Mouse (Mus musculus) liver, embryonic 13.5 days (tissue): ENCODE data around the gene Piwil4. TPM values are rescaled to one million over a fixed set of nuclear protein-coding genes. Genes with fewer than 3 reads are reported as not detected.

Experiments used
- ATAC-seq: fragments of 200-750 bp; cut with Nextera tagmentation; 2 replicates; pipeline ENCODE4 v1.8.0; 2017; ENCODE audit warnings: low read depth, mild to moderate bottlenecking, moderate number of reproducible peaks, moderate library complexity
- DNase-seq: peaks from one replicate; pipeline ENCODE4 v3.0.0; 2022
- H3K27ac ChIP-seq: fragments of 300-500 bp; sonication (generic); 2 replicates; pipeline ENCODE4 v1.5.1; 2015; ENCODE audit warnings: moderate library complexity, mild to moderate bottlenecking, inconsistent platforms
- H3K27me3 ChIP-seq: fragments of 300-500 bp; sonication (generic); 2 replicates; pipeline ENCODE4 v1.6.1; 2015; ENCODE audit warnings: mild to moderate bottlenecking, inconsistent platforms
- H3K36me3 ChIP-seq: fragments of 300-500 bp; sonication (generic); 2 replicates; pipeline ENCODE4 v1.6.1; 2015; ENCODE audit warnings: mild to moderate bottlenecking, inconsistent platforms
- H3K4me1 ChIP-seq: fragments of 300-500 bp; sonication (generic); replicated peaks from 2 replicates; pipeline ENCODE4 v1.6.1; 2015; ENCODE audit warnings: inconsistent platforms
- H3K4me2 ChIP-seq: fragments of 300-500 bp; sonication (generic); 2 replicates; pipeline ENCODE4 v1.6.1; 2015; ENCODE audit warnings: inconsistent platforms, mild to moderate bottlenecking, moderate library complexity
- H3K4me3 ChIP-seq: fragments of 300-500 bp; sonication (generic); replicated peaks from 2 replicates; pipeline ENCODE4 v1.5.1; 2015; ENCODE audit warnings: mild to moderate bottlenecking, inconsistent platforms
- H3K9ac ChIP-seq: fragments of 300-500 bp; sonication (generic); 2 replicates; pipeline ENCODE4 v1.6.1; 2015; ENCODE audit warnings: mild to moderate bottlenecking, inconsistent platforms
- H3K9me3 ChIP-seq: fragments of 300-500 bp; sonication (generic); replicated peaks from 2 replicates; pipeline ENCODE4 v1.6.1; 2016; ENCODE audit warnings: inconsistent platforms
- WGBS: fragments of 180-500 bp; shearing (Covaris S2); methylation state at CpG from one replicate; pipeline ENCODE4 v1.1.7; 2015; ENCODE audit not compliant: insufficient replicate concordance; 5-methylcytosine and 5-hydroxymethylcytosine counted together
- polyA plus RNA-seq: library from polyadenylated mRNA; unstranded; fragments of >200 nt; fragmentation: Nextera tagmentation; extraction: Ambion mirVana; gene quantifications from 2 replicates; pipeline ENCODE4 v1.2.1, GENCODE M21; 2015

The Piwil4 gene
- 0.07 and 0.09 TPM in 2 replicates for polyA plus RNA-seq

DNA sequence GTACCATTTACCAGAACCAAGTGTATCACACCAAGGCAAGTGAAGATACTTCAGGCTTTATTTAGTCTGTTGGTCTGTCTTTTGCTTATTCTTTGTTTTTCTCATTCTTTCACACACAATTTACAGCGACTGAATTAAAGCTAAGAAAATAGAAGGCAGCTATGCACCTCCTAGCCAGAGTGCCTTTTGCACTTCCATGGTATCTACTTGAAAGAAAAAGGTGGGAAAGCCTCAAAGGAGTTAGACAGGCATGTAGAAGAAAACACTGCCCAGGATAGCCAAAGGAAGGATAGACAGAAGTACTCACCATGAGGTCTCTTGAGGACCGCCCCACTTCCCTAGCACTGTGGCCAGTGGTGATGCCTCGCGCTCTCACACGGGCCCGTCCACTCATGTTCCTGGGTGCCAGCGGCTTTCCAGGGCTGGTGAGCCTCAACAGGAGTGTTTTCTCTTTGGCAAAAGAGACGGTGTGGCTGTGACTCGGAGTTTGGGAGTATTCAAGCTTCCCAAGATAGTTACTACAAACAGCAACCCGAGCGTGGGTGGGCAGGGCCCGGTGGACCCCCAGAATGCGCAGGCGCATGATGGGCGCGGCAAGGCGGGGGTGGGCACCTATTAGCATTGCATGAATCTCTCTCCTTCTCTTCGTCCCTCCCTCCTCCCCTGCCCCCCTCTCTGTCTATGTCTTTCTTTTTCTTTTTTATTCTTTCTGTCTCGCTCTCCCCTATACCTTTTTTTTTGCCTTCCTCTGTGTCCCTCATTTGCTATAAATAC lies at the start of gene Piwil4:
Piwil4 (minus strand) TSS at position 583 of the 774 bp plus-strand sequence.
- H3K4me2 ChIP-seq = no peak within 1 kb of the TSS
- no peaks in the 10 kb centered on the region for H3K36me3 ChIP-seq
- ATAC-seq = no peak
- no peaks in the 10 kb centered on the region for H3K9me3 ChIP-seq
- H3K9ac ChIP-seq = no peak within 1 kb of the TSS
- 66% methylated on average over 19 of the region's 19 CpGs for WGBS
- H3K27ac ChIP-seq = no peak within 1 kb of the TSS
- no peaks in the 10 kb centered on the region for H3K27me3 ChIP-seq
- no peak within 1 kb of the TSS for H3K4me3 ChIP-seq
- 0 out of 2 replicates have a peak, but pooled peaks cover 5% of the 10 kb centered on the region for H3K4me1 ChIP-seq
- no peak for DNase-seq

DNA sequence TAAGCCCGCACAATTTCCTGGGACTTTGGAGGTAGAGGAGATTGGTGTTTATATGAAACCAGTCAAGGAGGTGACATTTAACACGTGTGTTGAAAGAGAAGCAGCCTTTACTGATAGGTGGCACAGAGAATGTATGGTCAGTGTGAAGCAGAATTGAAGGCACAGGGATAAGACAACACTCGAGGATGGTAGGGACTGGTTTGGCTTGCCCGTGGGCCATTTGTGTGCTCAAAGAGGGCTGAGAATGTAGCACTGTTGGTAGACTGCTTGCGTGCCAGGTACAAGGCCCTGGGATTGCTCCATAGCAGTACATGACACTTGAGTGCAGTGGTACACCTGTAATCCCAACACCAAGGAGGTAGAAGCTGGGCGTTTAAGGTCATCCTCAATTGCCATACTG lies 46.8 kb upstream of the Piwil4 start:
- H3K27ac ChIP-seq = no peak overlapping the region
- ATAC-seq (no peak), DNase-seq (no peak)
- peak overlapping the region; percentile 17; the same call in 1 of the 2 replicates for H3K9ac ChIP-seq
- H3K4me1 ChIP-seq = peaks cover 28% of the 10 kb centered on the region
- no peaks in the 10 kb centered on the region for H3K27me3 ChIP-seq
- WGBS = 81% methylated on average over 6 of the region's 6 CpGs
- peaks cover 63% of the 10 kb centered on the region for H3K36me3 ChIP-seq
- no peak overlapping the region for H3K4me3 ChIP-seq
- no peaks in the 10 kb centered on the region for H3K9me3 ChIP-seq
- no peak overlapping the region for H3K4me2 ChIP-seq

DNA sequence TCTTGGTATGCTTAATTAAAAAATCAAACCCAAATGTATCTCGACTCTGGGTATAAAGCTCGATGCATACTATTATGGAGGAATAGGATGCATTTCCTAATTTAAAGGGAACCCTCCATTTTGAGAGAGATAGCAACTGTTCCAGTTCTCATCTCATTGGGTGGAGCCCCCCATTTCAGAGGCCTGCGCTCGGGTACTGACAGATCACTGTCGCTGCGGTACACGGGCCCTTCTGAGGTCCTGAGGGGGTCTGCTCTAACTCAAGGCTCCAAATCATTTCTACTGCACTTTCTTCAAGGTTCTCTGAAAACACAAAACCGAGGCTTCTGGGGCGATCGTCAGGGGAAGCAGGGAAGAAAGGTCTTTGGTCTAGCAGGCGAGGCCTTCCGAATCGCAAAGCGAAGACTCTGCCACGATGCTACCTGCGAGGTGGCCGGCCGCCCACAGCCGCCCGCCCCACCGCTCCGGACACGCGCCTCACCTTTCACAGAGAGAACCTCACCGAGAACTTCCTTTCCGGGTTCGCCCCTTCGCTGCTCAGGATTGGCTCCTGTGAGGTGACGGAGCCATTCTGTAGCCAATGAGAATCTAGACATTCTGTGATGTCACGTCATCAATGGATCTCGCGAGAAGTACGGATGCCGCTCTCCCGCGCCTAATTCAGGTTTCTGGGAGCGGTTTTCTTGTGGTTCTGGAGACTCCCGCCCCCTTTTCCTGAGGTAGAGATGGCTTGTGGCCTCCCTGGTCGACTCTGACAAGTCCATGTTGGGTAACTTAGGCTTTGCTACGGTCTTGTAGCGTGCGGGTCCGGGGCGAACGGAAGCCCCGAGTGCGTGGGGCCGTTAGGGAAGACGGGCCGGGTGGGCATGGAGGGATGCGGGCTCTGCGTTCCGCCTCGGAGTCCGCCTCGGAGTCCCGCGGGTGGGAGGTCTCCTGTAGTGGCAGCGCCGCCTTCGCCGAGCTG lies 43.8 kb upstream of the Piwil4 start, which contains the start of the genes Mre11a and Ankrd49:
Mre11a (plus strand) TSS at position 616 of the 964 bp plus-strand sequence.
Ankrd49 (minus strand) TSS at position 818 of the 964 bp plus-strand sequence.
- no peaks in the 10 kb centered on the region for H3K27me3 ChIP-seq
- ATAC-seq (peak; percentile 98), DNase-seq (peak; percentile 90)
- peak within 1 kb of the TSS; percentile 79 for H3K4me3 ChIP-seq
- H3K9me3 ChIP-seq = no peaks in the 10 kb centered on the region
- peaks cover 31% of the 10 kb centered on the region for H3K4me1 ChIP-seq
- H3K4me2 ChIP-seq = peak within 1 kb of the TSS; percentile 87
- peak within 1 kb of the TSS; percentile 88 for H3K9ac ChIP-seq
- under 1% methylated on average over 62 of the region's 62 CpGs for WGBS
- H3K27ac ChIP-seq = peak within 1 kb of the TSS; percentile 86
- peaks cover 63% of the 10 kb centered on the region for H3K36me3 ChIP-seq

DNA sequence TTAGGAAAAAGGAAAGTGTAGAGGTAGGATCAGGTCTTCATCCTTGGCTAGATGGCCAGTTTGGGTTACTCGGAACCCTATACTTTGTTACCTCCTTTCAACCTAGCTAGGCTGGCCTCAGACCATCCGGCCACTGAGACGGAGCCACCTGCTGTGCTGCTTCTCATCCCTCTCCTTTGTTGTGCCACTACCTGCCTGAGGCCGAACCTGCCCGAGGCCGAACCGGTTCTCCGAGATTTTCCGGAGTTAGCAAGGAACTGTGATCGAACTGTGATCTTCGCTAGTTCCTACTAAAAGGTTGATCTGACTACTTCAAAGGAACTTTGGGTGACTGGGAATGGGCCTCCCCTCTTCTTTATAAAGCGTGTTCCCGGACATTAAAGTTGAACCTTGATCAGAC lies 37.8 kb upstream of the Piwil4 start:
- peaks cover 4% of the 10 kb centered on the region; the same call in 1 of the 2 replicates for H3K4me1 ChIP-seq
- H3K27me3 ChIP-seq = no peaks in the 10 kb centered on the region
- ATAC-seq (no peak), DNase-seq (no peak)
- no peaks in the 10 kb centered on the region for H3K9me3 ChIP-seq
- peaks cover 31% of the 10 kb centered on the region for H3K36me3 ChIP-seq
- no peak overlapping the region for H3K9ac ChIP-seq
- 59% methylated on average over 13 of the region's 13 CpGs for WGBS
- H3K4me2 ChIP-seq = no peak overlapping the region
- no peak overlapping the region for H3K27ac ChIP-seq
- H3K4me3 ChIP-seq = no peak overlapping the region

DNA sequence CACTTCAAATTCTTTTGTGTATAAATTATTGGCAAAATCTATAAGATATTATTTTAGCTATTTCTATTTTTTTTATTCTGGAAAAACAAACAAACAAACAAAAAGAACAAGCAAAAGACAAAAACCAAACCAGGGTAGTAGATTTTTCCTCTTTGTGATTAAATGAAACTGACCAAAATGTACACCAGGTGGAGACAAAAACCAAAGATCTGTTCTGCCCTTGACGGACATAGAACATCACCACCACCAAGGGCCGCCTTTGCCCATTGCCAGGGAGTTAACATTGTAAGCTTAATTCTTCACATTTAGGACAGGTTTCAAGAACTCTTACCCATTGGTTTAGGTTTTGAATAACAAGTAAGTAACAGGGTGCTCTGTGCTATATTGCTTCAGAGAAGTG lies 33.3 kb upstream of the Piwil4 start:
- Histone ChIP-seq H3K27me3 (peaks cover 26% of the 10 kb centered on the region), H3K4me2 (no peak overlapping the region), H3K4me1 (no peaks in the 10 kb centered on the region), H3K4me3 (no peak overlapping the region), H3K36me3 (no peaks in the 10 kb centered on the region), H3K27ac (no peak overlapping the region), H3K9ac (no peak overlapping the region), H3K9me3 (no peaks in the 10 kb centered on the region)
- DNase-seq = no peak
- 35% methylated on average over 2 of the region's 2 CpGs for WGBS
- ATAC-seq = no peak

DNA sequence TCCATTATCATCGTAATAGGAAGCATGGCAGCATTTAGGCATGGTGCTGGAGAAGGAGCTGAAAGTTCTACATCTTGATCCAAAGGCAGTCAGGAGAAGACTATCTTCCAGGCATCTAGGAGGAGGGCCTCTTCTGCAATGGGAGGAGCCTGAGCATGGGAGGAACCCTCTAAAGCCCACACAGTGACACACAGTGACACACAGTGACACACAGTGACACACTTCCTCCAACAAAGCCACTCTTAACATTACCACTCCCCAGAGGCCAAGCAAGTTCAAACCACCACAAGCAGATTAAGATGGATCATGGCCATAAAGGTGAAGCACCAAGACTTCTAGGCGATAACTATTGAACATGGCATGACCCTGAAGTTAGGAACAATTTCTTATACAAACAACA lies 31.5 kb upstream of the Piwil4 start:
- WGBS = 67% methylated on average over 2 of the region's 2 CpGs

DNA sequence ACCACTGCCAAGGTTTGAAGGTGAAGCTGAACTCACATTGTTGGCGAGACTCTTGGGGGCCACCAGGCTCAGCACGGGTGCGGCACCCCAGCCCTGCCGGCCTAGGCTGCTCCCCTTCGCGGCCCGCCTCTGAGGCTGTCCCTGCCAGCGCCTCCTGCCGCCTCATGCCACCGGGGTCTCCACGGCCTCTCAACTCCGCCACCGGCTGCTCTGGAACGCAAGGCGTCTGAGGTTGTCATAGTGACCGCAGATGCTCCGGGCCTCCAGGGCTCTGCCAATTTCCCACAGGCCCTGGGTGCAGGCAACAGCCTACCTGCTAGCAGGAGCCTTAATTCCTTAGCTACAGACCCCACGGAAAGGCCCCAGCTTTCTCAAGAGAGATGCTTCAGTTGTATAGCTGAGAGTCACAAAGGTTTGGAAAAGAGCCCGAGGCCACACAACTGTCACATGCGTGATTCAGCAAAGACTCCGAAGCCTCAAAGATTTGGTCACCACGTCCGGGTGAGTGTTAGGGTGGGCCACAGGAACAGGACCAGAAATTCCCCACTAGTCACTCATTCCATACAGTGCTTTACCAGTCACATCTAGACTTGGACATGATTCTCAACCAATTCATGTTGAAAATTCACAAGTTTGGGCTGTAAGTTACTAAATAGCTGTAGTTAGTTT lies 30.4 kb upstream of the Piwil4 start, which contains the start of gene 1700012B09Rik:
1700012B09Rik (minus strand) TSS at position 228 of the 669 bp plus-strand sequence.
- WGBS = 27% methylated on average over 23 of the region's 23 CpGs
- Histone ChIP-seq H3K4me2 (no peak within 1 kb of the TSS), H3K36me3 (no peaks in the 10 kb centered on the region), H3K4me3 (no peak within 1 kb of the TSS), H3K9me3 (no peaks in the 10 kb centered on the region), H3K4me1 (no peaks in the 10 kb centered on the region), H3K9ac (no peak within 1 kb of the TSS), H3K27me3 (peaks cover 31% of the 10 kb centered on the region), H3K27ac (no peak within 1 kb of the TSS)
- ATAC-seq (no peak), DNase-seq (no peak)

More for the DNA sequence above, 31.5 kb upstream of the Piwil4 start:
- DNase-seq (no peak), ATAC-seq (no peak)
- H3K4me2 ChIP-seq = no peak overlapping the region
- no peaks in the 10 kb centered on the region for H3K9me3 ChIP-seq
- H3K4me1 ChIP-seq = no peaks in the 10 kb centered on the region
- no peak overlapping the region for H3K4me3 ChIP-seq
- H3K36me3 ChIP-seq = no peaks in the 10 kb centered on the region
- H3K27me3 ChIP-seq = peaks cover 31% of the 10 kb centered on the region
- no peak overlapping the region for H3K9ac ChIP-seq
- H3K27ac ChIP-seq = no peak overlapping the region

DNA sequence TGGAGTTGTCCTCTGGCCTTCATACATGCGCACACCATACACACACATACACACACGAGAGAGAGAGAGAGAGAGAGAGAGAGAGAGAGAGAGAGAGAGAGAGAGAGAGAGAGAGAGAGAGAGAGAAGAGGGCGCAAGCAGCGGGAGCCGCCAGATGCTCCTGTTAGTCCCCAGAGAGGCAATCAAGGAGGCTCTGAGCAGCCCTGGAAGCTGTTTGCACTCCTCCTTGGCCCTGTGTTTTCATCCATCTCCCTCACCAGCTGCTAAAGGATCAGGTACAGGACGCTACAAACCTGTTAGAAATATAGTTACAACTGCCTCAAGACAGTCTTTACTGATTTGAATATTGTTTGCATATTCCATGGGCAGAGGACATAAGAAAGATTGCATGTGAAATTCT lies 29.3 kb upstream of the Piwil4 start:
- no peak overlapping the region for H3K4me2 ChIP-seq
- no peak overlapping the region for H3K27ac ChIP-seq
- no peaks in the 10 kb centered on the region for H3K36me3 ChIP-seq
- H3K4me1 ChIP-seq = no peaks in the 10 kb centered on the region
- DNase-seq (no peak), ATAC-seq (no peak)
- H3K9ac ChIP-seq = no peak overlapping the region
- 60% methylated on average over 6 of the region's 6 CpGs for WGBS
- no peaks in the 10 kb centered on the region for H3K9me3 ChIP-seq
- peaks cover 31% of the 10 kb centered on the region for H3K27me3 ChIP-seq
- no peak overlapping the region for H3K4me3 ChIP-seq

DNA sequence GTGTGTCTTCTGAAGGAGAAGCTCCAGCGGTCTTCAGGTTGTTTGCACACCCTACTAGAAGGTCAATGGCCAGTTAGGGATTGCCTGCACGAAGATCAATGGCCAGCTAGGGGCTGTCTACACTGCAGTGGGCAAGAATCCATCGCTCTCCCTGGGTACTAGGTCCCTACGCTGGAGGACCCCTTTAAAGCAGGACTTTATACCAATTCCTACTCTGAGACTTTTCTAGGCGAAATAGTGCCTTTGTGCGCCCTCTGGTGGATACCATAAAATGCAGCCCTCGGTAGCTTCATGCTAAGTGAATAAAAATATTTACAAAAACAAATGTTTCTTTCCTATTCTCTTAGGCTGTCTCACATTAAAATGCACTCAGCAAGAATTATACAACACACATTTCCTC lies 24.2 kb upstream of the Piwil4 start:
- H3K4me1 ChIP-seq = no peaks in the 10 kb centered on the region
- peaks cover 17% of the 10 kb centered on the region for H3K27me3 ChIP-seq
- H3K4me3 ChIP-seq = no peak overlapping the region
- H3K9ac ChIP-seq = no peak overlapping the region
- no peak overlapping the region for H3K4me2 ChIP-seq
- ATAC-seq (no peak), DNase-seq (no peak)
- 18% methylated on average over 7 of the region's 7 CpGs for WGBS
- H3K36me3 ChIP-seq = no peaks in the 10 kb centered on the region
- H3K27ac ChIP-seq = no peak overlapping the region
- no peaks in the 10 kb centered on the region for H3K9me3 ChIP-seq

DNA sequence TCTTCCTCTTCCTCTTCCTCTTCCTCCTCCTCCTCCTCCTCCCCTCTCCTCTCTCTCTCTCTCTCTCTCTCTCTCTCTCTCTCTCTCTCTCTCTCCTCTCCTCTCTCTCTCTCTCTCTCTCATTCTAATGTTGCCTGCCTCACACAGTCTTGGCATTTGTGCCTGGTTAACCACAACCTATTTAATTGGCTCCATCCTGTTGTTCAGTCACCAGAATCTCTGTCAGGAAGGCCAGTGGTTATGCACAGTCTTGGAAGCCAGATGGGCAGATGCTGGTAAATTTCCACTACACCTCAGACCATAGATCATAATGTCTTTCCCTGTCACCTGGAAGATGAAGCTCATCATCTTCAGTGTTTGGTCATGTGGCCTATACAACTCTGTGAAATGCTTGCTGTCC lies 18.7 kb upstream of the Piwil4 start:
- no peak overlapping the region for H3K4me2 ChIP-seq
- no peak for DNase-seq
- H3K27ac ChIP-seq = no peak overlapping the region
- H3K27me3 ChIP-seq = 0 out of 2 replicates have a peak, but pooled peaks cover 5% of the 10 kb centered on the region
- no peaks in the 10 kb centered on the region for H3K36me3 ChIP-seq
- no peak overlapping the region for H3K4me3 ChIP-seq
- H3K4me1 ChIP-seq = no peaks in the 10 kb centered on the region
- no peaks in the 10 kb centered on the region for H3K9me3 ChIP-seq
- ATAC-seq = no peak
- H3K9ac ChIP-seq = no peak overlapping the region

DNA sequence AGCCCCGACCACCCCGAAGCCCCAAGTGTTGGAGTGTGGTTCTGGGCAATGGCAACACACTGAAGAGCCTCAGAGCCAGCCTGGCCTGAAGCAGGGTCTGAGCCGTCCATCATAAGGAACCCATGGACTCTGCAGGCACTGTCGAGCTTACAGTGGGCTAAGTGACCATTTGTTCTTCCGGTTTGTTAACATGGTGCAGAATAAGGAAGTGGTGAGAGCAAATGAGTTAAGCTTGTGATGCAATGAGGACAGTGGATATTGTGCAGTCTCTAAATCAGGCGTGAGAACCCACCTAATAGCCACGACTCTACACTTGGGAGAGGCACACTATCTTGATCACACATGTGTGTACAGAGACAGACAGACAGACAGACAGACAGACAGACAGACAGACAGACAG lies 18.1 kb upstream of the Piwil4 start:
- 24% methylated on average over 7 of the region's 7 CpGs for WGBS
- no peaks in the 10 kb centered on the region for H3K27me3 ChIP-seq
- DNase-seq = no peak

More for the DNA sequence above, 18.1 kb upstream of the Piwil4 start:
- Histone ChIP-seq H3K9me3 (no peaks in the 10 kb centered on the region), H3K9ac (no peak overlapping the region), H3K36me3 (no peaks in the 10 kb centered on the region), H3K27ac (no peak overlapping the region), H3K4me2 (no peak overlapping the region), H3K4me1 (no peaks in the 10 kb centered on the region), H3K4me3 (no peak overlapping the region)
- 0 out of 2 replicates have a peak, but pooled peaks have one; percentile 29 for ATAC-seq
